Mouse (Mus musculus) neural tube, embryonic 15.5 days (tissue): ENCODE data around the gene Aloxe3. TPM values are rescaled to one million over a fixed set of nuclear protein-coding genes. Genes with fewer than 3 reads are reported as not detected.
A peak's percentile ranks its signal among the peaks of the same experiment; 100 is the strongest.

ENCODE experiments used
- ATAC-seq: fragments of 200-750 bp; cut with Nextera tagmentation; 2 replicates; pipeline ENCODE4 v1.8.0; 2017; ENCODE audit warnings: mild to moderate bottlenecking, moderate TSS enrichment, moderate library complexity; ENCODE audit not compliant: low FRiP score
- H3K27ac ChIP-seq: fragments of 300-500 bp; sonication (generic); replicated peaks from 2 replicates; pipeline ENCODE4 v1.5.1; 2015; ENCODE audit warnings: mild to moderate bottlenecking, inconsistent platforms
- H3K27me3 ChIP-seq: fragments of 300-500 bp; sonication (generic); replicated peaks from 2 replicates; pipeline ENCODE4 v1.6.1; 2015; ENCODE audit warnings: inconsistent platforms
- H3K36me3 ChIP-seq: fragments of 300-500 bp; sonication (generic); 2 replicates; pipeline ENCODE4 v1.6.1; 2015; ENCODE audit warnings: inconsistent platforms
- H3K4me1 ChIP-seq: fragments of 300-500 bp; sonication (generic); 2 replicates; pipeline ENCODE4 v1.6.1; 2015; ENCODE audit warnings: inconsistent platforms
- H3K4me2 ChIP-seq: fragments of 300-500 bp; sonication (generic); 2 replicates; pipeline ENCODE4 v1.6.1; 2015; ENCODE audit warnings: inconsistent platforms, mild to moderate bottlenecking, moderate library complexity
- H3K4me3 ChIP-seq: fragments of 300-500 bp; sonication (generic); replicated peaks from 2 replicates; pipeline ENCODE4 v1.5.1; 2015; ENCODE audit warnings: mild to moderate bottlenecking, inconsistent platforms
- H3K9ac ChIP-seq: fragments of 300-500 bp; sonication (generic); replicated peaks from 2 replicates; pipeline ENCODE4 v1.6.1; 2015; ENCODE audit warnings: mild to moderate bottlenecking, inconsistent platforms
- H3K9me3 ChIP-seq: fragments of 300-500 bp; sonication (generic); replicated peaks from 2 replicates; pipeline ENCODE4 v1.6.1; 2016; ENCODE audit warnings: inconsistent platforms
- WGBS: fragments of 180-500 bp; shearing (Covaris S2); methylation state at CpG from one replicate; pipeline ENCODE4 v1.1.7; 2015; ENCODE audit warnings: mixed read lengths; 5-methylcytosine and 5-hydroxymethylcytosine counted together
- polyA plus RNA-seq: library from polyadenylated mRNA; unstranded; fragments of >200 nt; fragmentation: Nextera tagmentation; extraction: Ambion mirVana; gene quantifications from 2 replicates; pipeline ENCODE4 v1.2.1, GENCODE M21; 2015

Aloxe3 gene
- polyA plus RNA-seq, 1 experiment from 2014 or later, result 6.1 TPM

GRCm38 (mm10) chr11:69096360-69096986, 29.2 kb upstream of the Aloxe3 start:
- H3K9me3 ChIP-seq, result no peaks in the 10 kb centered on the region
- ATAC-seq, result no peak
- H3K4me3 ChIP-seq, result peak overlapping the region; percentile 50
- H3K27ac ChIP-seq, result peak overlapping the region; percentile 84
- peaks cover 20% of the 10 kb centered on the region for H3K36me3 ChIP-seq
- WGBS, result 15% methylated on average over 9 of the region's 9 CpGs
- H3K4me1 ChIP-seq, result peaks cover 78% of the 10 kb centered on the region
- peak overlapping the region; percentile 46 for H3K9ac ChIP-seq
- no peaks in the 10 kb centered on the region for H3K27me3 ChIP-seq
- peak overlapping the region; percentile 95 for H3K4me2 ChIP-seq

GRCm38 (mm10) chr11:69096987-69097900, 28.5 kb upstream of the Aloxe3 start:
- Histone ChIP-seq H3K4me2 (peak overlapping the region; percentile 95), H3K4me3 (peak overlapping the region; percentile 50), H3K9me3 (no peaks in the 10 kb centered on the region), H3K36me3 (peaks cover 22% of the 10 kb centered on the region), H3K27ac (peak overlapping the region; percentile 84), H3K27me3 (no peaks in the 10 kb centered on the region), H3K4me1 (peaks cover 70% of the 10 kb centered on the region), H3K9ac (peak overlapping the region; percentile 21)
- WGBS, result 2% methylated on average over 29 of the region's 29 CpGs
- ATAC-seq, result no peak

- Histone ChIP-seq H3K36me3 (peaks cover 24% of the 10 kb centered on the region), H3K4me3 (peak overlapping the region; percentile 58), H3K9me3 (no peaks in the 10 kb centered on the region), H3K4me2 (peak overlapping the region; percentile 95), H3K27ac (peak overlapping the region; percentile 84), H3K9ac (peak overlapping the region; percentile 72), H3K27me3 (no peaks in the 10 kb centered on the region), H3K4me1 (peaks cover 67% of the 10 kb centered on the region)
- ATAC-seq, result no peak
- WGBS, result 9% methylated on average over 8 of the region's 8 CpGs
These were observed 27.5 kb upstream of the Aloxe3 start for GRCm38 (mm10) chr11:69098039-69098761.

GRCm38 (mm10) chr11:69098762-69099091, 27.0 kb upstream of the Aloxe3 start:
- Histone ChIP-seq H3K36me3 (peaks cover 30% of the 10 kb centered on the region), H3K4me1 (peaks cover 67% of the 10 kb centered on the region)
- WGBS, result 0% methylated on average over 19 of the region's 19 CpGs

GRCm38 (mm10) chr11:69099177-69099914, 26.4 kb upstream of the Aloxe3 start:
- 2% methylated on average over 22 of the region's 22 CpGs for WGBS
- H3K4me1 ChIP-seq, result peaks cover 62% of the 10 kb centered on the region
- peak overlapping the region; percentile 84 for H3K27ac ChIP-seq
- H3K9me3 ChIP-seq, result no peaks in the 10 kb centered on the region
- no peak for ATAC-seq
- no peaks in the 10 kb centered on the region for H3K27me3 ChIP-seq
- peak overlapping the region; percentile 58 for H3K4me3 ChIP-seq
- peak overlapping the region; percentile 72 for H3K9ac ChIP-seq
- H3K4me2 ChIP-seq, result peak overlapping the region; percentile 95
- peaks cover 36% of the 10 kb centered on the region for H3K36me3 ChIP-seq

More at GRCm38 (mm10) chr11:69098762-69099091, 27.0 kb upstream of the Aloxe3 start:
- H3K9me3 ChIP-seq, result no peaks in the 10 kb centered on the region
- H3K4me3 ChIP-seq, result peak overlapping the region; percentile 58
- no peaks in the 10 kb centered on the region for H3K27me3 ChIP-seq
- peak overlapping the region; percentile 95 for H3K4me2 ChIP-seq
- peak overlapping the region; percentile 72 for H3K9ac ChIP-seq
- ATAC-seq, result peak; percentile 15; the same call in 1 of the 2 replicates
- peak overlapping the region; percentile 84 for H3K27ac ChIP-seq

- peaks cover 59% of the 10 kb centered on the region for H3K4me1 ChIP-seq
- peaks cover 41% of the 10 kb centered on the region for H3K36me3 ChIP-seq
- ATAC-seq, result peak; percentile 19; the same call in 1 of the 2 replicates
- H3K9ac ChIP-seq, result peak overlapping the region; percentile 72
- WGBS, result under 1% methylated on average over 23 of the region's 23 CpGs
- H3K27ac ChIP-seq, result peak overlapping the region; percentile 84
- H3K27me3 ChIP-seq, result no peaks in the 10 kb centered on the region
- peak overlapping the region; percentile 95 for H3K4me2 ChIP-seq
- H3K9me3 ChIP-seq, result no peaks in the 10 kb centered on the region
- peak overlapping the region; percentile 58 for H3K4me3 ChIP-seq
These were observed 25.8 kb upstream of the Aloxe3 start for GRCm38 (mm10) chr11:69099915-69100345.

- no peaks in the 10 kb centered on the region for H3K9me3 ChIP-seq
- no peak for ATAC-seq
- H3K27me3 ChIP-seq, result no peaks in the 10 kb centered on the region
- H3K4me3 ChIP-seq, result peak overlapping the region; percentile 58
- WGBS, result 91% methylated on average over 20 of the region's 20 CpGs
- peak overlapping the region; percentile 95 for H3K4me2 ChIP-seq
- peak overlapping the region; percentile 72 for H3K9ac ChIP-seq
- peaks cover 50% of the 10 kb centered on the region for H3K36me3 ChIP-seq
- peaks cover 53% of the 10 kb centered on the region for H3K4me1 ChIP-seq
- H3K27ac ChIP-seq, result no peak overlapping the region
These were observed 24.9 kb upstream of the Aloxe3 start for GRCm38 (mm10) chr11:69100639-69101360.

GRCm38 (mm10) chr11:69101604-69102402, 23.9 kb upstream of the Aloxe3 start:
- Histone ChIP-seq H3K4me1 (peaks cover 43% of the 10 kb centered on the region), H3K4me3 (no peak overlapping the region), H3K9ac (no peak overlapping the region), H3K9me3 (no peaks in the 10 kb centered on the region), H3K36me3 (peaks cover 58% of the 10 kb centered on the region), H3K27me3 (no peaks in the 10 kb centered on the region), H3K27ac (no peak overlapping the region), H3K4me2 (no peak overlapping the region)
- WGBS, result 92% methylated on average over 21 of the region's 21 CpGs
- ATAC-seq, result no peak

GRCm38 (mm10) chr11:69102403-69102725, 23.3 kb upstream of the Aloxe3 start:
- Histone ChIP-seq H3K36me3 (peaks cover 63% of the 10 kb centered on the region), H3K9me3 (no peaks in the 10 kb centered on the region)

GRCm38 (mm10) chr11:69103121-69103520, 22.6 kb upstream of the Aloxe3 start:
- no peaks in the 10 kb centered on the region for H3K27me3 ChIP-seq
- H3K9me3 ChIP-seq, result no peaks in the 10 kb centered on the region
- H3K4me3 ChIP-seq, result no peak overlapping the region
- 96% methylated on average over 14 of the region's 14 CpGs for WGBS
- no peak overlapping the region for H3K4me2 ChIP-seq
- H3K4me1 ChIP-seq, result peaks cover 30% of the 10 kb centered on the region
- H3K9ac ChIP-seq, result 0 out of 2 replicates have a peak overlapping the region, but pooled peaks have one; percentile 7
- ATAC-seq, result no peak
- H3K27ac ChIP-seq, result no peak overlapping the region
- H3K36me3 ChIP-seq, result peaks cover 71% of the 10 kb centered on the region

More at GRCm38 (mm10) chr11:69102403-69102725, 23.3 kb upstream of the Aloxe3 start:
- ATAC-seq, result no peak
- Histone ChIP-seq H3K9ac (no peak overlapping the region), H3K4me1 (peaks cover 38% of the 10 kb centered on the region), H3K27ac (no peak overlapping the region), H3K4me2 (no peak overlapping the region), H3K4me3 (no peak overlapping the region), H3K27me3 (no peaks in the 10 kb centered on the region)
- 95% methylated on average over 7 of the region's 7 CpGs for WGBS
